Mouse (Mus musculus) forebrain, embryonic 16.5 days (tissue): ENCODE results near the gene C1ql3. TPM values are rescaled to one million over a fixed set of nuclear protein-coding genes. Genes with fewer than 3 reads are reported as not detected.

Experiments used
- ATAC-seq: fragments of 200-750 bp; cut with Nextera tagmentation; 2 replicates; pipeline ENCODE4 v1.8.0; 2017; ENCODE audit warnings: mild to moderate bottlenecking, moderate library complexity
- H3K27ac ChIP-seq: fragments of 300-500 bp; sonication (generic); 2 replicates; pipeline ENCODE4 v1.5.1; 2014; ENCODE audit warnings: low read length, control low read depth
- H3K27me3 ChIP-seq: fragments of 300-500 bp; sonication (generic); replicated peaks from 2 replicates; pipeline ENCODE4 v1.6.1; 2014; ENCODE audit warnings: low read length; ENCODE audit not compliant: control insufficient read depth, insufficient read depth
- H3K36me3 ChIP-seq: fragments of 300-500 bp; sonication (generic); 2 replicates; pipeline ENCODE4 v1.6.1; 2014; ENCODE audit not compliant: control insufficient read depth, insufficient read depth
- H3K4me1 ChIP-seq: fragments of 300-500 bp; sonication (generic); replicated peaks from 2 replicates; pipeline ENCODE4 v1.6.1; 2014; ENCODE audit warnings: low read length; ENCODE audit not compliant: control insufficient read depth, insufficient read depth
- H3K4me2 ChIP-seq: fragments of 300-500 bp; sonication (generic); 2 replicates; pipeline ENCODE4 v1.6.1; 2014; ENCODE audit warnings: mild to moderate bottlenecking, low read length, control low read depth
- H3K4me3 ChIP-seq: fragments of 300-500 bp; sonication (generic); replicated peaks from 2 replicates; pipeline ENCODE4 v1.5.1; 2014; ENCODE audit warnings: mild to moderate bottlenecking, low read length, control low read depth
- H3K9ac ChIP-seq: fragments of 300-500 bp; sonication (generic); replicated peaks from 2 replicates; pipeline ENCODE4 v1.6.1; 2014; ENCODE audit warnings: low read depth, low read length, control low read depth
- H3K9me3 ChIP-seq: fragments of 300-500 bp; sonication (generic); 2 replicates; pipeline ENCODE4 v1.6.1; 2016; ENCODE audit warnings: low read length; ENCODE audit not compliant: control insufficient read depth
- WGBS: fragments of 180-500 bp; shearing (Covaris S2); extraction: QIAGEN DNeasy Blood & Tissue Kit; methylation state at CpG from one replicate; pipeline ENCODE4 v1.1.7; 2014; 5-methylcytosine and 5-hydroxymethylcytosine counted together
- polyA plus RNA-seq: library from polyadenylated mRNA; unstranded; fragments of >200 nt; fragmentation: Nextera tagmentation; extraction: Ambion mirVana; gene quantifications from 2 replicates; pipeline ENCODE4 v1.2.1, GENCODE M21; 2015

C1ql3 gene
- polyA plus RNA-seq, 1 experiment from 2014 or later: 1.5 TPM

- Histone ChIP-seq H3K27me3 (0 out of 2 replicates have a peak, but pooled peaks cover 2% of the 10 kb centered on the region), H3K4me1 (peaks cover 8% of the 10 kb centered on the region), H3K9ac (no peak overlapping the region), H3K36me3 (no peaks in the 10 kb centered on the region), H3K4me3 (no peak overlapping the region), H3K27ac (no peak overlapping the region), H3K4me2 (no peak overlapping the region), H3K9me3 (no peaks in the 10 kb centered on the region)
- WGBS: 82% methylated on average over 2 of the region's 2 CpGs
- no peak for ATAC-seq
Observed at GRCm38 (mm10) chr2:12973752-12974151, 37.9 kb downstream of the C1ql3 start.

- 7% methylated on average over 12 of the region's 12 CpGs for WGBS
- H3K4me3 ChIP-seq: no peak overlapping the region
- H3K9me3 ChIP-seq: no peaks in the 10 kb centered on the region
- H3K9ac ChIP-seq: no peak overlapping the region
- H3K27me3 ChIP-seq: no peaks in the 10 kb centered on the region
- peak; percentile 97 for ATAC-seq
- no peaks in the 10 kb centered on the region for H3K36me3 ChIP-seq
- no peak overlapping the region for H3K27ac ChIP-seq
- H3K4me1 ChIP-seq: peaks cover 2% of the 10 kb centered on the region; the same call in 1 of the 2 replicates
- H3K4me2 ChIP-seq: no peak overlapping the region
Observed at GRCm38 (mm10) chr2:12970049-12970724, 41.4 kb downstream of the C1ql3 start.

DNA sequence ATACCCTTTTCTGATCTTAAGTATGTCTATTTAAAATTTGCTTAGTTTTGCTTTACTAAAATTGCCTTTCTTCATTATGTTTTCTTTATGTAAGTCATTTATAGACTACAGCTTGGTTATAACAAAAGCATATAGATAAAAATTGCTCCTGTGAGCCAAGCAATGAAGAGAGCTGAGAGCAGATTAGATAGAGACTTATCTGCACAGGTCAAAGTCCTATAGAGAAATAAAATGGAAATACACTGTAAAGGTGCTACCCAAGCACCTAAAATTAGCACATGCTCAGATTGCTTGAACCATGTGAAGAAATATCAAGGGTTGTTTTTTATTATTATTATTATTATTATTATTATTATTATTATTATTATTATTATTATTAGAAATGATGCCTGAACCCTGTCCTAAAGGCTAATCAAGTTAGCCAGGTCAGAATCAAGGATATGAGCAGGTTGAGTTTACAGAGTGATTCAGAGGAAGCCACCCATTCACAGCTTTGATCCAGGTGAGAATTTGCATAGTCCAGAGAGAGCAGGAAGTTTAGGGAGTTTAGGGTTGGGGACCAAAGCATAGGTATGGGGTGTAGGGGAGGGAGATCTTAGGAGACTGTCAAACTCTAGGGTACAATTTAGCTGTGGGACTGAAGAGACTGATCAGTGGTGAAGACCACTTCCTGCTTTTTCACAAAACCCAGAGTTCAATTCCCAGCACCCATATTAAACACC, 54.7 kb downstream of the C1ql3 start:
- Histone ChIP-seq H3K9ac (no peak overlapping the region), H3K4me2 (no peak overlapping the region), H3K9me3 (no peaks in the 10 kb centered on the region), H3K27me3 (no peaks in the 10 kb centered on the region), H3K4me1 (no peaks in the 10 kb centered on the region), H3K27ac (no peak overlapping the region), H3K36me3 (no peaks in the 10 kb centered on the region), H3K4me3 (no peak overlapping the region)
- no peak for ATAC-seq

Other genes starting within 250 kb of the C1ql3 start
- gene Pter, start 87.8 kb downstream of the C1ql3 start, polyA plus RNA-seq: 6.5 and 8.6 TPM in 2 replicates